Mouse (Mus musculus) heart, embryonic 16.5 days (tissue): ENCODE data around the gene Dppa5a. TPM values are rescaled to one million over a fixed set of nuclear protein-coding genes. Genes with fewer than 3 reads are reported as not detected.
"Not testable (repeated sequence)": the region's sequence is repeated elsewhere in the genome, so short reads cannot be mapped to it uniquely, and the experiment has no call there.

ENCODE experiments used
- ATAC-seq: fragments of 200-750 bp; cut with Nextera tagmentation; replicated peaks from 2 replicates; pipeline ENCODE4 v1.8.0; 2017; ENCODE audit warnings: moderate number of reproducible peaks; ENCODE audit not compliant: insufficient read depth, low FRiP score; ENCODE audit errors: extremely low read depth
- H3K27ac ChIP-seq: fragments of 300-500 bp; sonication (generic); 2 replicates; pipeline ENCODE4 v1.5.1; 2014; ENCODE audit warnings: mild to moderate bottlenecking, low read length, control low read depth, moderate library complexity
- H3K27me3 ChIP-seq: fragments of 300-500 bp; sonication (generic); 2 replicates; pipeline ENCODE4 v1.6.1; 2014; ENCODE audit warnings: low read length, mixed read lengths; ENCODE audit not compliant: control insufficient read depth, insufficient read depth
- H3K36me3 ChIP-seq: fragments of 300-500 bp; sonication (generic); 2 replicates; pipeline ENCODE4 v1.6.1; 2014; ENCODE audit not compliant: control insufficient read depth, insufficient read depth
- H3K4me1 ChIP-seq: fragments of 300-500 bp; sonication (generic); 2 replicates; pipeline ENCODE4 v1.6.1; 2014; ENCODE audit warnings: low read length, mixed read lengths; ENCODE audit not compliant: control insufficient read depth, insufficient read depth
- H3K4me2 ChIP-seq: fragments of 300-500 bp; sonication (generic); 2 replicates; pipeline ENCODE4 v1.6.1; 2014; ENCODE audit warnings: low read depth, mild to moderate bottlenecking, control low read depth, low read length
- H3K4me3 ChIP-seq: fragments of 300-500 bp; sonication (generic); 2 replicates; pipeline ENCODE4 v1.5.1; 2014; ENCODE audit warnings: mild to moderate bottlenecking, control low read depth, low read length
- H3K9ac ChIP-seq: fragments of 300-500 bp; sonication (generic); 2 replicates; pipeline ENCODE4 v1.6.1; 2014; ENCODE audit warnings: low read length, control low read depth
- H3K9me3 ChIP-seq: fragments of 300-500 bp; sonication (generic); replicated peaks from 2 replicates; pipeline ENCODE4 v1.6.1; 2016; ENCODE audit warnings: low read length; ENCODE audit not compliant: control insufficient read depth
- WGBS: fragments of 180-500 bp; shearing (Covaris S2); extraction: QIAGEN DNeasy Blood & Tissue Kit; methylation state at CpG from one replicate; pipeline ENCODE4 v1.1.7; 2014; 5-methylcytosine and 5-hydroxymethylcytosine counted together
- polyA plus RNA-seq: library from polyadenylated mRNA; unstranded; fragments of >200 nt; fragmentation: Nextera tagmentation; extraction: Ambion mirVana; gene quantifications from 2 replicates; pipeline ENCODE4 v1.2.1, GENCODE M21; 2015

The Dppa5a gene
- polyA plus RNA-seq, 1 experiment from 2014 or later, result not detected

GRCm38 (mm10) chr9:78343055-78343454 is 24.9 kb downstream of the Dppa5a start:
- not testable (repeated sequence) for H3K27ac ChIP-seq, H3K4me2 ChIP-seq, H3K4me1 ChIP-seq, H3K36me3 ChIP-seq, ATAC-seq, H3K9ac ChIP-seq, H3K27me3 ChIP-seq, H3K9me3 ChIP-seq, H3K4me3 ChIP-seq
- WGBS, result 83% methylated on average over 9 of the region's 9 CpGs

GRCm38 (mm10) chr9:78342494-78342893 is 25.5 kb downstream of the Dppa5a start:
- H3K4me2 ChIP-seq, H3K9ac ChIP-seq, H3K27ac ChIP-seq, H3K4me1 ChIP-seq, ATAC-seq, H3K36me3 ChIP-seq, H3K9me3 ChIP-seq, H3K27me3 ChIP-seq, H3K4me3 ChIP-seq: not testable (repeated sequence)
- WGBS, result 85% methylated on average over 4 of the region's 4 CpGs

GRCm38 (mm10) chr9:78340324-78340723 is 27.7 kb downstream of the Dppa5a start:
- ATAC-seq, H3K27me3 ChIP-seq, H3K36me3 ChIP-seq, H3K9me3 ChIP-seq, H3K27ac ChIP-seq, H3K4me2 ChIP-seq, H3K4me3 ChIP-seq, H3K4me1 ChIP-seq, H3K9ac ChIP-seq: not testable (repeated sequence)
- 15% methylated on average over 8 of the region's 8 CpGs for WGBS

- H3K4me2 ChIP-seq, H3K9me3 ChIP-seq, ATAC-seq, H3K9ac ChIP-seq, H3K4me3 ChIP-seq, H3K27me3 ChIP-seq, H3K4me1 ChIP-seq, H3K27ac ChIP-seq, H3K36me3 ChIP-seq: not testable (repeated sequence)
These were observed 30.9 kb downstream of the Dppa5a start for GRCm38 (mm10) chr9:78337050-78337449.

- not testable (repeated sequence) for H3K36me3 ChIP-seq, H3K27ac ChIP-seq, H3K4me2 ChIP-seq, H3K9me3 ChIP-seq, H3K4me1 ChIP-seq, ATAC-seq, H3K27me3 ChIP-seq, H3K9ac ChIP-seq, H3K4me3 ChIP-seq
- WGBS, result 78% methylated on average over 1 of the region's 1 CpGs
These were observed 40.7 kb downstream of the Dppa5a start, which contains the start of gene Omt2b for GRCm38 (mm10) chr9:78327289-78327688. Gene Omt2b (plus strand): TSS chr9:78327589.

GRCm38 (mm10) chr9:78319499-78319898 is 48.5 kb downstream of the Dppa5a start:
- Histone ChIP-seq H3K4me3 (no peak overlapping the region), H3K36me3 (no peaks in the 10 kb centered on the region), H3K4me2 (no peak overlapping the region), H3K27me3 (no peaks in the 10 kb centered on the region), H3K27ac (no peak overlapping the region), H3K4me1 (no peaks in the 10 kb centered on the region), H3K9ac (no peak overlapping the region), H3K9me3 (no peaks in the 10 kb centered on the region)
- 21% methylated on average over 1 of the region's 1 CpGs for WGBS
- no peak for ATAC-seq

Other genes with a start within 250 kb of the Dppa5a start
- 67.5 and 71.7 TPM in 2 replicates for gene Gsta4, start 185.4 kb downstream of the Dppa5a start, polyA plus RNA-seq
- gene Gsta1, start 137.5 kb downstream of the Dppa5a start, polyA plus RNA-seq, result 0.42 TPM in 1 of 2 replicates, not detected in the other
- not detected in 2 replicates for gene Gm3776, start 111.0 kb downstream of the Dppa5a start, polyA plus RNA-seq
- gene Gm10639, start 78.3 kb downstream of the Dppa5a start, polyA plus RNA-seq, result not detected in 2 replicates
- not detected in 2 replicates for gene Omt2a, start 53.4 kb downstream of the Dppa5a start, polyA plus RNA-seq
- gene Omt2b, start 40.6 kb downstream of the Dppa5a start, polyA plus RNA-seq, result not detected in 2 replicates
- 0.20 and 0.42 TPM in 2 replicates for gene Gsta2, start 12.4 kb downstream of the Dppa5a start, polyA plus RNA-seq
- gene Ooep, start 10.5 kb upstream of the Dppa5a start, polyA plus RNA-seq, result 0.39 and 0.44 TPM in 2 replicates
- 0.08 and 0.12 TPM in 2 replicates for gene Ddx43, start 27.6 kb upstream of the Dppa5a start, polyA plus RNA-seq
- 1.4 and 1.5 TPM in 2 replicates for gene Cgas, start 75.1 kb upstream of the Dppa5a start, polyA plus RNA-seq
- 30.1 and 32.8 TPM in 2 replicates for gene Mto1, start 80.0 kb upstream of the Dppa5a start, polyA plus RNA-seq
- 0.49 and 0.50 TPM in 2 replicates for gene Gm17324, start 80.6 kb upstream of the Dppa5a start, polyA plus RNA-seq
- 3,112 and 3,297 TPM in 2 replicates for gene Eef1a1, start 121.0 kb upstream of the Dppa5a start, polyA plus RNA-seq
- gene Slc17a5, start 219.9 kb upstream of the Dppa5a start, polyA plus RNA-seq, result 8.8 and 9.7 TPM in 2 replicates
- gene Cd109, start 247.4 kb upstream of the Dppa5a start, polyA plus RNA-seq, result 3.6 and 5.0 TPM in 2 replicates